Mouse (Mus musculus): ENCODE data around the gene Cltb. TPM values are rescaled to one million over a fixed set of nuclear protein-coding genes. Genes with fewer than 3 reads are reported as not detected.
A peak's percentile ranks its signal among the peaks of the same experiment; 100 is the strongest.

The Cltb gene
- total RNA-seq, 2 experiments from 2014 or later, result 280 to 320 TPM

- no peak for DNase-seq (ENCODE audit: low spot score in 2 of 2)
Measured at GRCm38 (mm10) chr13:54596870-54597269, 14.3 kb downstream of the Cltb start.

- DNase-seq (ENCODE audit: low spot score in 2 of 2), result no peak
Measured at GRCm38 (mm10) chr13:54596107-54596690, 14.9 kb downstream of the Cltb start.

- DNase-seq (ENCODE audit: low spot score in 2 of 2), result no peak
Measured at GRCm38 (mm10) chr13:54593617-54594016, 17.5 kb downstream of the Cltb start.

- DNase-seq (ENCODE audit: low spot score in 2 of 2), result no peak
Measured at GRCm38 (mm10) chr13:54591776-54592356, 19.3 kb downstream of the Cltb start.

GRCm38 (mm10) chr13:54589996-54590951 lies 20.9 kb downstream of the Cltb start, which contains the start of the genes Nop16 and Higd2a:
Gene Nop16, minus strand, starts transcription at chr13:54590090.
Gene Higd2a, plus strand, starts transcription at chr13:54590207.
- DNase-seq (ENCODE audit: low spot score in 2 of 2), result peak; percentile 96 to 97

GRCm38 (mm10) chr13:54589414-54589995 lies 21.6 kb downstream of the Cltb start:
- no peak for DNase-seq (ENCODE audit: low spot score in 2 of 2)

GRCm38 (mm10) chr13:54585831-54586230 lies 25.3 kb downstream of the Cltb start:
- DNase-seq (ENCODE audit: low spot score in 2 of 2), result no peak

- DNase-seq (ENCODE audit: low spot score in 2 of 2), result no peak
Measured at GRCm38 (mm10) chr13:54582860-54583259, 28.3 kb downstream of the Cltb start.

- no peak for DNase-seq (ENCODE audit: low spot score in 2 of 2)
Measured at GRCm38 (mm10) chr13:54582126-54582525, 29.0 kb downstream of the Cltb start.

GRCm38 (mm10) chr13:54581385-54581784 lies 29.8 kb downstream of the Cltb start:
- no peak for DNase-seq (ENCODE audit: low spot score in 2 of 2)

- DNase-seq (ENCODE audit: low spot score in 2 of 2), result no peak
Measured at GRCm38 (mm10) chr13:54577652-54578507, 33.3 kb downstream of the Cltb start.

- DNase-seq (ENCODE audit: low spot score in 2 of 2), result no peak
Measured at GRCm38 (mm10) chr13:54575489-54575888, 35.7 kb downstream of the Cltb start.

- peak; percentile 74 to 75 for DNase-seq (ENCODE audit: low spot score in 2 of 2)
Measured at GRCm38 (mm10) chr13:54574854-54575481, 36.2 kb downstream of the Cltb start, which contains the start of gene Arl10. Gene Arl10, plus strand, starts transcription at chr13:54575015.

GRCm38 (mm10) chr13:54572621-54573020 lies 38.5 kb downstream of the Cltb start:
- no peak for DNase-seq (ENCODE audit: low spot score in 2 of 2)

GRCm38 (mm10) chr13:54571637-54572036 lies 39.5 kb downstream of the Cltb start:
- DNase-seq (ENCODE audit: low spot score in 2 of 2), result no peak

GRCm38 (mm10) chr13:54570736-54571135 lies 40.4 kb downstream of the Cltb start:
- no peak for DNase-seq (ENCODE audit: low spot score in 2 of 2)

- no peak for DNase-seq (ENCODE audit: low spot score in 2 of 2)
Measured at GRCm38 (mm10) chr13:54569282-54569681, 41.9 kb downstream of the Cltb start.

GRCm38 (mm10) chr13:54568380-54568779 lies 42.8 kb downstream of the Cltb start:
- no peak for DNase-seq (ENCODE audit: low spot score in 2 of 2)

GRCm38 (mm10) chr13:54565594-54566345 lies 45.4 kb downstream of the Cltb start:
- DNase-seq (ENCODE audit: low spot score in 2 of 2), result peak in 1 of 2 experiments; percentile 54

All from left cerebral cortex, adult 18-20 months (tissue).